Mouse (Mus musculus): ENCODE data around the gene Col11a2. TPM values are rescaled to one million over a fixed set of nuclear protein-coding genes. Genes with fewer than 3 reads are reported as not detected.

Gene Col11a2
- total RNA-seq, 2 experiments from 2014 or later: 3.0 to 9.6 TPM

DNA sequence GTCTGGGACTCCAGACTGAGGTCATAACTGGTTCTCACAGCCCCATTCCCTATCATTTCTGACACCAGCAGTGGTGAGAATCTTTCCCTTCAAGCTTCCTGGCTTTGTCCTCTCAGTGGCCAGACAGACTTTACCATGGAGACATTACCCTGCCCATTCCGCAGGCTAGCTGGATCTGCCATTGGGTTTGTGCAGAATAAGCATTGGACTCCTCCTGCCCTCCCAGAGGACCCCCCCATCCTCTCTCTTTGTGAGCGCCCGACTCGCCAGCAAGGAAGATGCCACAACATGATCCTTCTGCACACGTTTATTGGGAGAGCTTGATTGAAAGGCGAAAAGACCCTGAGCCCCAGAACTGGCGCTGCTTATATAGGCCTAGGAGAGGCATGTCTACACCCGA, 25.8 kb upstream of the Col11a2 start:
- DNase-seq: no peak
- Histone ChIP-seq H3K27ac (no peak overlapping the region), H3K4me3 (no peak overlapping the region)
- intact Hi-C loops (cut with DNase I): no loop called here
- TF ChIP-seq CTCF (IDR thresholded peaks at IDR 0.05): no peak

DNA sequence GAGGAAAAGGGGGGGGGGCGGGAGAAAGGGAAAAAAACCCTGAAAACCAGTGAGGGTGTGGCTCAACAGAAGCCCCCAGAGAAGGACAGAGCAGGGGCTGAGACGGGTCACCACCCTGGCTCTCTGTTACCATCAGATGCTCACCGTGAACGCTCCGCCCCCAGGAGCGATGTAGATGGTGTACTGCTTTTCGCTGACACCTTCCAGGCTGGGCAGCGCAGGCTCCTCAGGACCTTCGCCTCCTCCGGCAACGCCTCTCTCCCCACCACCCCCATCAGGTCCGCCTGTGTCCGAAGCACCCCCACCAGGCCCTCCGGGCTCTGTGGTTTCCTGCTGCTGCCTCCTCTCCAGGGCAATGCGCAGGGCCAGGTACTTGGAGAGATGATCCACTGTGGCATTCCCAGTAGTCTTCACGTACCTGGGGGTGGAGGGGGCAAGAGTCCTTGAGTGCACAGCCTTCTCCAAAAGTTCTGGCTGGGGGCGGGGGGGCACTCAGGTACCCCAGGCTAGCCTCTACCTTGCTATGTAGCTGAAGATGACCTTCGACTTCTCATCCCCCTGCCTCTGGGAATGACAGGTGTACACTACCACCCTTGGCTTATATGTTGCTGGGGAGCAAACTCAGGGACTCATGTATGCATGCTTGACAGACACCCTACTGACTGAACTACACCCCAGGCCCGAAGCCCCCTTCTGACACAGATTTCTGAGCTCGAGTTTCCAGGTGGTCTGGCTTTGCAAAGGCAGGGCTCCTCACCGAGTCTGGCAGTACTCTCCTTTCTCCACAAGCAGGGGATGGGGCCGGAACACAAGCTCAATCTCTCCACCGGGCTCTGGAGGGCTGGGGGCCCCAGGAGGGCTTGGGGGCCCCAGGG, 17.5 kb upstream of the Col11a2 start:
- H3K27ac ChIP-seq: no peak overlapping the region
- no peak overlapping the region for H3K4me3 ChIP-seq
- TF ChIP-seq CTCF (IDR thresholded peaks at IDR 0.05): no peak
- intact Hi-C loops (cut with DNase I): loop anchor here (5.0 kb wide), 1 partner anchor 64 kb away; the partner anchor contains the start of genes Rps18 and Vps52
- DNase-seq: peak; percentile 26

DNA sequence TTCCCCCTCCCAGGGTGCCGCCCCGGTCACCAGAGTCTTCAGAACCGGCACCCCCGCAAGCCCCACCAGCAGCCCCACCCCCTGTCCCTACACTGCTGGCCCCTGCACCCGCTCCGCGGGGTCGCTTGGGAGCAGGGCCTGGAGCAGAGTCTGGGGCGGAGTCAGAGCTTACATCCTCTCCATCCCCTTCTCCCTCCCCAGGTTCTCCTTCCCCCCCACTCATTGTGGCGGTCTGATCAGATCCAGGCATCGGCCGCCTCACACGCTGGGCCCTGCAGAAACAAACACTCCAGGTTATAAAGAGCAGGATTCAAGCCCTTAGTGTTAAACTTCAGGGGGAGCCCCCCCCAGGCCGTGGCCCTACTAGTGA, 16.8 kb upstream of the Col11a2 start:
- intact Hi-C loops (cut with DNase I): loop anchor here (5.0 kb wide), 1 partner anchor 65 kb away; the partner anchor contains the start of genes Rps18 and Vps52
- no peak overlapping the region for H3K4me3 ChIP-seq
- no peak overlapping the region for H3K27ac ChIP-seq
- DNase-seq: peak; percentile 31
- TF ChIP-seq CTCF (IDR thresholded peaks at IDR 0.05): no peak

DNA sequence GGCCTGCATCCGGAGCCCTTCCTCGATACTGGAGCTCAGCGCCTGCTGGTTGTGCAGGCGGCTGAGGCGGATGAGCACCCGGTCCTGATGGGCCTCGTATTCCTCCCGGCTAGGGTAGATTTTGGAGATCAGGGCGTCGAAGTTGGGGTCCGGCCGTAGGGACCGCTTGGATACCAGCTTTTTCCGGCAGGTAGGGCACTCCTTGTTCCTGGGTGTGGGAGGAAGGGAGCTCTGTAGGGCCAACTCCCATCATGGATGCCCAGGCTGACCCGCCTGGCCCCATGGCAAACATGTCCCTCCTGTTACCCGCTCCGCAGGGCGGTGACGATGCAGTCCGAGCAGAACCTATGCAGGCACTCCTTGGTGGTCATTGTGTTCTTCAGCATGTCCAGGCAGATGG, 16.2 kb upstream of the Col11a2 start:
- intact Hi-C loops (cut with DNase I): loop anchor here (5.0 kb wide), 1 partner anchor 66 kb away; the partner anchor contains the start of genes Rps18 and Vps52
- no peak for TF ChIP-seq CTCF (IDR thresholded peaks at IDR 0.05)
- H3K27ac ChIP-seq: no peak overlapping the region
- no peak overlapping the region for H3K4me3 ChIP-seq
- DNase-seq: no peak

DNA sequence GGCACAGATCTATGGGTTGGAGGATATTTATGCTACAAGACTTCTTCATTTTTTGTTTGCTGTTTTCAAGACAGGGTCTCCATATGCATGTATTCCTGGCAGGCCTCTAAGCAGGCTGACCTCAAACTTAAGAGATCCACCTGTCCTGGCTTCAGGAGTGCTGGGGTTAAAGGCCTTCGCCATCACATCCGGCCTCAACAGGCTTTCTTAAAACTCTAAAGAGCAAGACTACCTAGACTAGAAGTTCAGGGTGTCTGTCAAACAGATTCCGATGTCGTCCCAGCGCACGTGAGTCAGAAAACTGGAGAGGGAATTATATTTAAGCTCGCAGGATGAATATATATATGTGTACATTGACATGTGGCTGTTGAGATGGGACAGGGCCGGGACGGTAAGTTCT, 15.6 kb upstream of the Col11a2 start:
- TF ChIP-seq CTCF (IDR thresholded peaks at IDR 0.05): no peak
- intact Hi-C loops (cut with DNase I): loop anchor here (5.0 kb wide), 1 partner anchor 66 kb away; the partner anchor contains the start of genes Rps18 and Vps52
- Histone ChIP-seq H3K4me3 (peak overlapping the region; percentile 93), H3K27ac (peak overlapping the region; percentile 98)
- DNase-seq: no peak

DNA sequence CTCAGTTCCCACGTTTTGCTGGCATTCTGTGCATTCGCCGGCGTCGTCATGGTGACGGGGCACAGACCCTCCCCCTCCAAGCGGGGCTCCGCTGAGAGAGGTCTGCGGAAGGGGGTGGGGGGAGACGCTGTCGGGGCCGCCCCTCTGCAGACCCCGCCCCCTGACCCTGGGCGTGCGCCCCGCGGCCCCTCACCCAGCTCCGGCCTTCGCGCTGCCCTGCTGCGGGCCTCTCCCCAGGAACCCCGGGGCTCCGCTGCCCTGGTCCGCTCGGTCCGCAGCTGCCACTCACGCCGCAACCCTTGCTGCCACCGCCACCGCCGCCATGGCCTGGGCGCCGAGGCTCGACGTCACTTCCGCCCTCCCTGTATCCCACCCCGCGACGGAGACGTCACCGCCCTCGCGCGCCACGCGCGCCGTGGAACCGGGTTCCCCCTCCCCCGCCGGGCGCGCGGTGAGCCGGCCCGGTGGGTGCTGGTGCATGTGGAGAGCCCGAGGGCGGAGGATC, 14.9 kb upstream of the Col11a2 start, which contains the start of gene Ring1:
TSS of gene Ring1 (minus strand) at position 364 of the 505 bp plus-strand sequence.
- no peak for TF ChIP-seq CTCF (IDR thresholded peaks at IDR 0.05)
- intact Hi-C loops (cut with DNase I): loop anchor here (5.0 kb wide), 1 partner anchor 67 kb away; the partner anchor contains the start of genes Rps18 and Vps52
- Histone ChIP-seq H3K4me3 (peak within 1 kb of the TSS; percentile 93), H3K27ac (peak within 1 kb of the TSS; percentile 98)
- DNase-seq: peak; percentile 93

DNA sequence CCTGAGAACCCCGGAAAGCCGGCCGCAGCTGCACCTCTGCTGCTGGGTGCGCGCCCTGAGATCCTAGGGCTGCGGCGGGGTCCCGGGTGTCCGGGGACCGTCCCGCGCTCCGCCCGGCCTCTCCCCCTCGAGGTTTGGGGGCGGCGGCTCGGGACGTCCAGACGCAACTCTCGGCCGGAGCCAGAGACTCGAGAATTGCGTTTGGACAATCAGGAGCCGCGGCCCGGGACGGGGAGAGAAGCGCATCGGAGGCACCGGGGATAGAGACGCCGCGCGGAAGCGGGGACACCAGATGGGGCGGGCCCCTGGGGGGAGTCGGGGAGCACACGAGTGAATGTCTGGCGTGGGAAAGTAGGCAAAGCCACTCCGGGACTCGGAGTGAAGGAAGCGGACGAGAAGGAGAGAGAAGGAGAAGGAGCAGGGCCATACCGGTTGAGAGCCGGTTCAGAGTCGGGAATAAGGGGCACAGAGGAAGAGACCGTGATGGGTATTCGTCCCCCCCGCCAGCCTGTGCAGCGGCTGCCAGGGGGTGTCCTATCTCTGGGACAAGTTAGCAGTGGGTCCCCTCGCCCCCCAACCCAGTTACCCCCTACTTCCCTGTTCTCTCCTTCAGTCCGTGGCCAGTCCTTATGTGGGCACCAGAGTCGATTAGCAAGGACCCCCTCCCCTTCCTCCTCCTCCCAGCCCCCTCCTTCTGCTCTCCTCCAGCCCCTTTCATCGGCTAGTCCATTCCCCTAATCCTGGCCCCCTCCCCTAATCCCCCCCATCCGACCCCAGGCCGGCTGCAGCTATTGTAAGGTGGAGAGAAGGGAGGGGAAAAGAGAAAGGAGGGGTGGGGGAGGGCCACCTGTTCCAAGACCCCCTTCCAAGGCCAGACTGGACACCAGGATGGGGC, 14.1 kb upstream of the Col11a2 start:
- TF ChIP-seq CTCF (IDR thresholded peaks at IDR 0.05): no peak
- intact Hi-C loops (cut with DNase I): loop anchor here (5.0 kb wide), 1 partner anchor 68 kb away; the partner anchor contains the start of genes Rps18 and Vps52
- H3K27ac ChIP-seq: peak overlapping the region; percentile 98
- peak overlapping the region; percentile 93 for H3K4me3 ChIP-seq
- DNase-seq: peak; percentile 26

DNA sequence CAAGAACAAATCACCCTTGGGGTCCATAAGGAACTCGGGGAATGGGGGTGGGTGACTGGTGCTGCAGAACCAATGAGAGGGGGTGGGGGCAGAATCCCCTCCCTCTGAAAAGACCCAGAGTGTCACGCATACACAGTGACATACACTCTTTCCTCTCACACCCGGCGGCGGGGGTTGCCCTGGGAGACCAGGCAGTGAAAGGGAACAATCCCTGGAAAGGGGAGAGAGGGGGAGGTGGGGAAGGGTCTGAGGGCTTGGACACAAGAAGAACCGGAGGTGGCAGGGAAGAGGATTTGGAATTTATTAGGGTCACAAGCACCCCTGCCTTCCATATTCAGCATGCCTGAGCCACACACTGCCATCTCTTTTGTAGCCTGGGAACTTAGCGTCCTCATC, 13.5 kb upstream of the Col11a2 start:
- intact Hi-C loops (cut with DNase I): no loop called here
- no peak for TF ChIP-seq CTCF (IDR thresholded peaks at IDR 0.05)

DNA sequence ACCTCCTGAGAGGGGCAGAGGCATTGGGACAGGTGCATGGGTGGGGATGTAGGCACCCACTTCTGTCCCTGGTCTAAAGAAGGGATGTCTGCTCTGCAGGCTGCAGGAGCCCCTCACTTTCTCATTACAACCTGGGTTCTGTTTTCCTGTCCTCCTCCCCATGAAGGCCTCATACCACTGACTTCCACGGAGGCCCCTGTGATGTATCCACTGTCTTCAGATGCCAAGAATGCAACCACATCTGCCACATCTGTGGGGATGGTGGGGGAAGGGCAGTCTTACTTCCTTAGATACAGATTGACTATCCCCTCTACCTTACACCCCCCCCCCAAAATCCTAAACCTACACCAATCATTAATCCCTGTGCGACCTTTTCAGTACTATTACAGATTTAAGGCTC, 13.0 kb upstream of the Col11a2 start:
- TF ChIP-seq CTCF (IDR thresholded peaks at IDR 0.05): no peak
- DNase-seq: no peak
- H3K27ac ChIP-seq: no peak overlapping the region
- intact Hi-C loops (cut with DNase I): no loop called here
- 0 out of 2 replicates have a peak overlapping the region, but pooled peaks have one; percentile 93 for H3K4me3 ChIP-seq

More for the DNA sequence above, 13.5 kb upstream of the Col11a2 start:
- Histone ChIP-seq H3K27ac (no peak overlapping the region), H3K4me3 (peak overlapping the region; percentile 93)
- DNase-seq: no peak

DNA sequence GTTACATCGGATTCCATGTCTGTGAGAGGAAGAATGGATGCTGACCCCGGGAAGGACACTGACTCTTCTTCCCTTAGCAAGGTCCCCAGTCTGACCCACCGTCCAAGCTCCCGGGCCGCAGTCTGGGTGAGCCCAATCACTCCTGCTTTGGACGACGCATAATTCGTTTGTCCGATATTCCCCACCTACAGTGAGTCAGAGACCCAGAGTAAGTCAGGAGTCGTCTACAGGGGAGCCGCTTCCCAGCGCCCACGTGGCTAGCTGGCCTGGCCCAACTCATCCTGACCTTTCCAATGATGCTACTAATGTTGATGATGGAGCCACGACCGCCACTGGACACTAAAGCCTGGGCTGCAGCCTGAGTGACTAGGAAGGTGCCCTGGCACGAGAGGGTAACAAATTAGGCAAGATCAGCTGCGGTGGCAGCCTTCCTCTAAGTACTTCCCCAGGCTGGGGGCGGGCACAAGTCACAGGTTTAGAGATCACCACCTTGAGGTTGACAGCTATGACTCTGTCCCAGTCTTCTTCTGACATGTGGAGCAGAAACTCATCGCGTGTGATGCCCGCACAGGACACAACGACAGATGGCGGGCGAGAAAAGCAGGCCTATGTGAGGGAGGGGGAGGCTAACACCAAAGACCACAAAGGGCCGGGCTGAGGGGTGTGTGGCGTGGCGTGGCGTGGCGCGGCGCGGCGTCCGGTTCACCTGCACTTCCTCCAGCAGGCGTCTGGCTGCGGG, 12.2 kb upstream of the Col11a2 start:
- intact Hi-C loops (cut with DNase I): no loop called here
- peak overlapping the region; percentile 94 for H3K4me3 ChIP-seq
- DNase-seq: no peak
- H3K27ac ChIP-seq: peak overlapping the region; percentile 94
- no peak for TF ChIP-seq CTCF (IDR thresholded peaks at IDR 0.05)

DNA sequence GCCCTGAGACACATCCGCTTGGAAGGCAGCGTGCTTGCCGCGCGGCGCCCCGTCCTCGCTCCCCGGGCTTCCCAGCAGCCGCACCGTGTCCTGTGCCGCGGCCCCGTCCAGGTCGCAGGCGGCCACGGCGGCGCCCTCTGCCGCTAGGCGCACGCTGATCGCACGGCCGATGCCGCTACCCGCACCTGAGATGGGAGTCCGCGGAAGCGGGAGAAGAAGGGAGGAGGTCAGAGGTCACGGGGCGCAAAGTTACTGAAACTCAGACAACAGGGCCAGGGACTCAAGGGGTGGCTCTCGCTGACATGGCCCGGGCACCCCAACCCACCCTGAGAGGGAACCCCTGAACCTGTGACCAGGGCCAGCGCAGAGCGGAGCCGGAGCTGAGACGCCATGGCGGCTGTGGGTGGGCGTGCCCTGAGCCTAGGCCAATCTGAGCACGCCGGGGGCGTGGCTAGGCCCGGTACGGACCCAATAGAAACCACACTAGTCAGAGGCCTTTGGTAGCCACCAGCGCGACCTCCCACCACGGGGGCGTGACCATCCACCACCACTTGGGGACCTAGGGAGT, 11.5 kb upstream of the Col11a2 start, which contains the start of gene H2-Ke6:
TSS of gene H2-Ke6 (minus strand) at position 405 of the 568 bp plus-strand sequence.
- H3K27ac ChIP-seq: peak within 1 kb of the TSS; percentile 94
- intact Hi-C loops (cut with DNase I): no loop called here
- H3K4me3 ChIP-seq: peak within 1 kb of the TSS; percentile 94
- DNase-seq: peak; percentile 95
- peak; percentile 38 for TF ChIP-seq CTCF (IDR thresholded peaks at IDR 0.05)

All from gastrocnemius, adult 2 months (tissue).